Mouse (Mus musculus): Measurements from ENCODE around the gene Ppp1r14a.

Ppp1r14a gene

DNA sequence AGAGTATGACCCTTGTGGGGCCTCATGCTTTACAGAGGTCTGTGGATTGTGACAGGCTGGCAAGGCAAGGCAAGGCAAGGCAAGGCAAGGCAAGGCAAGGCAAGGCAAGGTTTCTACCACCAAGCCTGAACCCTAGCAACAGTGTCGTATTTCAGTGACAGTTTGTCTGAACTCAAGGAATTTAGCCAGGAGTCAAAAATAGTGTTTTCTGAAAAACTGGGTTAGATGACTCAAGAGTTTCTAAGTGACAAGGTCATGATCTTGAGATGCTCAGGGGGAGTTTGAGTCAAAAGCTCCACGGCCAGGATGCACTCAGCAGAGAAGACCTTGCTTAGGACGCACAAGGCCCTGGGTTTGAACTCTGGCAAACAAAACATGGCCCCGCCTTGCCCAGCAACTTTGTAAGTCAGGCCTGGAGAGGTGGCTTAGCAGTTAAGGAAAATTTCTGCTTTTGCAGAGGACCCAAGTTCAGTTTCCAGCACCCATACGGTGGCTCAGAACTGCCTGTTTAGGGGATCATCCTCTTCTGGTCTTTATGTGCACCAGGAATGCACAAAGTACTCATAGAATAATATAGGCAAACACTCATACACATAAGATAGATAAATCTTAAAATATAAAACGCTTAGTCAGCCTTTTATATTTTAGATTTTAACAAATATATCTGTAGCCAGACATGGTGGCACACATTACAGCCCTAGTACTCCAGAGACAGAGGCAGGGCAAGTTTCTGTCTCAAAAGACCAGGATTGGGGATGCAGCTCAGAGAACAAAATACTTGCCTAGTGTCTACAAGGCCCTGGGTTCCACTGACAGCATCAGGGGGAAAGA is 46.9 kb downstream of the Ppp1r14a start:
- no peak for DNase-seq

DNA sequence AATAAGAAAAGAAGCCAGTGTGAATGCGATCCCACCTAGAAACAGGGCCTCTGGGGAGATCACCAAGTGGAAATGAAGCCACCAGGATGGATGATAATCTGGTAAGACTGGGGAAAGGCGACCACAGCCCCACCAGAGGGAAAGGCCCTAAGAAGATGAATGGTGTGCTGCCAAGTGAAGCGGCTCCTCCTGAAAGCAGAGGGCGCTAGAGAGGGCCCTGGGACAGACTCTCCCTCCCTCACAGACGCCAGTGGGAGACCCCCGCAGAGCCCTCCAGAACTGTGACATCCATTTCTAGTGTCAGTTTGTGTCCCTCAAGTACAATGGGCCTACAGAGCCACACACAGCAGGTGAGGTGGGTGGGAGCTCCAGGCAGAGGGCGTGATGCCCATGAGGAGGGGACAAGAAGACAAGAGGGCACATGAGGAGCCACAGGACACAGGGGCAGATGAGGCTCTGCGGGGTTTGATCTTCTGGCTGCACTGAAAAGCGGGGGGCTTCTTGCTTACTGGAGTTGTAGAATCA is 47.7 kb downstream of the Ppp1r14a start:
- peak; percentile 38 for DNase-seq

DNA sequence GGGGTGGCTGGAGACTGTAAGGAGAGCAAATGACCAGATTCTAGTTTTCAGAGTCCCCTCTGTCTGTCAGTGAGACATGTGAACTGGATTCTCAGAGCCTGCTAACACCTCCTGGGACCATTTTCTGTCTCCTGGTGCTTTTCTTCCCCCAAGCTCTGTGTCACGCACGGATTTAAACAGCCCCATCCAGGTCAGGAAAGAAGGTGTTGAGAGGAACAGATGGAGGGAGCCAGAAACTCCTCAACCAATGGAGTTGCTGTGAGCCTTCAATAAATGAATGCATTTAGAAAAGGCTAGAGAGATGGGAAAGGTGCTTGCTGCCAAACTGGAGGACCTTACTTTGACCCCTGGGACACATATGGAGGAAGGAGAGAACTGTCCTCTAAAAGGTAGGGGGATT is 48.7 kb downstream of the Ppp1r14a start:
- DNase-seq = no peak

DNA sequence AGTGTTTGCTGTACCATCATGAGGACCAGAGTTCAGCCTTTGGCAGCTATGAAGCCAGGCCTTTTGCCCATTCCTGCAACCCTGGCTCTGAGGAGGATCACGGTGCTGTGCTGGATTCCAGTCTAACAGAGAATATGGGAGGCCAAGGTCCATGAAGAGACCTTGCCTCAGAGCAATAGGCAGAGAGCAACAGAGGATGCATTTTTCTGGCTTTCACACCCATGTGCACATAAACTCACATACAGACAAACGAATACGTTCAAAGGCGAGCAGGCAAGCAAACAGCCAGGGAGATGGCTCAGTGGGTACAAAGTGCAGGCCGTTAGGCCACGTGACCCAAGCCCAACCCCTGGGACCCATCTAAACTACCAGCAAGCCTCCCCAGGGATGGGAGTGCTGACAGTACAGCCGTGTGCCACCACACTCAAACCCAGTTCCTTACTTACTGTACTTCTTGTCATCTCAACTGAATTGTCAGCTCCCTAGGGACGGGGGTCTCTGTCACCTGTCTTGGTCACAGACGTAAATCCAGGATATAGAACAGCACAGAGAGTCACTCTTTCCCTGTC is 49.3 kb downstream of the Ppp1r14a start:
- no peak for DNase-seq

DNA sequence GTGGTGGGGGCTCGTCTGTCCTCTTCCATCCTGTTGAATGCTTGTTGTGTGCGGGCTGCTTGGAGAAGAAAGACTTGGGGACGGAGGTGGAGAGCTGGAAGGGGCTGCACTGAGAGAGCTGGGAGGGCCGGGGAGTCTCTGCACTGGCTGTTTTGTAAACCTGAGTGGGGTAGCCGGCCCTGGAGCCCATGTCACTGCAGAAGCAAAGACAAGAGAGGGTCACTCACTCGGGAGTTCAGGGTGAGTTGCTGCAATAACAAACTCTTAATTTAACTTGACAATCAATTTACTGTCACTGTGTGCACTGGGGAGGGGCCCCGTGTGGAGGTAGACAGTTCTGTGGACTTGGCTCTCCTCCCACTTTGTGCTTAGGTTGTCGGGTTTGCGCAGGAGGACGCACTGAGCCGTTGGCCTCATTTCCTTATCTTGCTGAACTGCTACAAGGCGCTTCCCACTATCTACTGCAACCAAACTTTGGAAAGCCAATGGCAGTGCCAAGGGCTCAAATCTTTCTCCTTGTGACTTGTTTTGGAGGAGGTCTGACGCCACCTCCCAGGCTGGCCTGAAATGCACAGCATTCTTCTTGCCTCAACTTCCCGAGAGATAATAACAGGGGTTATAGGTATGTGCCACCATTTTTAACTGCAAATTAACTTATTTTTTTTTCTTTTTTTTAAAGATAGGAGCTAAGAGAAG is 50.0 kb downstream of the Ppp1r14a start:
- no peak for DNase-seq

DNA sequence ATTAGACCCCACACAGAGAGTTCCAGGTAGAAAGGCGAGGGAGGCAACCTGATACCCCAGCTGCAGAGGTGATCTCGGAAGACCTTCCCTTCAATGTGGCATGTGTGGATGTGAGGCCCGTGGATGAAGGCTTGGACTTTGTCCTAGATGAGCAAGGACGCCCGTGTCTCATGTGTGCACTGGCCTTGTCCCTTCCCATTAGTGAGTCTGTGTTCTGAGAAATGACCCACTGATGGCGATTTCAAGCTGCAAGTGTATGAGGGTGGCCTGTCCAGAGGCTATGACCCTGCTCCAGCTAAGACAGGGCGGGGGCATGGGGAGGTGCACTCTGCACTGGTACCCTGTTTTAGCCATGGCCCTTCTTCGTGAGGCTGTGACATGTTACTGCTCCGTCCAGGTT is 51.1 kb downstream of the Ppp1r14a start:
- DNase-seq = no peak

DNA sequence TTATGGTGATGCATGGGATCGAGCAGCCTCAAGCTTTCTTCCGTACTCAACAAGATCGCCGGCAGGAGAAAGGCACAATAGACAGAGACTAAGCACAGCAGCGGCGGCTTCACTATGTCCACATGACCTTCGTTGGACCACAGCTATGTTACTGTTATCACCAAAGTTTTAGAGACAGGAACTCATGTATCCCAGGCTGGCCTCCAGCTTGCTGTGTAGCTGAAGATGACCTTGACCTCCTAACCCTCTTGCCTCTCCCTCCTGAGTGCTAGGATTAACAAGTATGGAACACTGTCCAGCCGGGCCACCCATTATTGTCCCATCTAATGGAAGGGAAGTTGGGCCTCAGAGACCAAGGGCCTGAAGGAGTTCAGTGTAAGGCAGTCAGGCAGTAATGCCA is 51.7 kb downstream of the Ppp1r14a start:
- DNase-seq = no peak

DNA sequence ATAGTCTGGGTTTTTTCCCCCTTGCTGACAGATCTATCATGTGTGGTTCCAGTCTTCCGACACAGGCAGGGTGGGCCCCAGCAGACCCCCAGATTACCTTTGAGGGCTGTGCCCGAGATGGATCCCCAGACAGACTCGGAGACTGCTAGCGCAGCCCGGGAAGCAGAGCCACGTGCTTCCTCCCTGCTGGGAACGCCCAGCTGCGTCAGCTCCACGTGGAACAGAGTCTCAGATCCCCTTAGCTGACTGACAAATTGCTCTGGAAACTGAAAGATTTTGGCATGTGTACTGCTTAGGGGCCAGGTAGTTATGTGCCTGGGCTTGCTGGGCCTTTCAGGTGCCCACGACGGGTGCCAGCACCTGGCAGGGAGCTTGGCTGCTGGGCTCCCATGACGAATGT is 52.6 kb downstream of the Ppp1r14a start:
- DNase-seq = no peak

DNA sequence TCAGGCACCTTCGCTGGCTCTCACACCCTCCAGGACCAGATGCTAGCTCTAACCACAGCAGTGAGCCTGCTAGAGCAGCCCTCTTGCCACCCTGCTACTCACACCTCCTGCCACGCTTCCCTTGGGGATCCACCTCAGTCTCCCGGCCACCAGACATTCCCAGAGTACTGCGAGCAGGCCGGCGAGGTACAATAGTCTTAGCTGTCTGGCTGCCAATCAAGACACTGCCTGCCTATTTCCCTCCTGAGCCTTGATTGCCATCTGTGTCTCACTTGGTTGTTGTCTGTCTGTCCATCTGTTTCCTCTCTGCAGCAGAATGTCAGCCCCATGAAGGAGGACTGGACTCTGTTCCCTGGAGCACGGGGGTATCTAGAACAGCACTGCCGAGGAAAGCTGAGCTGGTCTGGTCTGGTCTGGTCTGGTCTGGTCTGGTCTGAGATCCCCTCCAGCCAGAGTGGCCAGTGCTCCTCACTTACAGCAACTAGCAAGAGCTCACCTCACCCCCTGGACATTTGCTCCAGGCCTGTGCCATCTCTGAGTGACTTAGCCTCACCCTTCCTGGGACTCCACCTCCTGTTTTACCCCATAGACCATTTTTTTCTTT is 53.5 kb downstream of the Ppp1r14a start:
- DNase-seq = no peak

Measured in thymus, postnatal 4 days (tissue).